Mouse (Mus musculus) midbrain, postnatal 0 days (tissue): Measurements from ENCODE around the gene Cpa5. TPM values are rescaled to one million over a fixed set of nuclear protein-coding genes. Genes with fewer than 3 reads are reported as not detected.

ENCODE experiments used
- ATAC-seq: fragments of 200-750 bp; cut with Nextera tagmentation; 2 replicates; pipeline ENCODE4 v1.8.0; 2017; ENCODE audit warnings: moderate number of reproducible peaks, mild to moderate bottlenecking, moderate TSS enrichment, moderate library complexity; ENCODE audit not compliant: low FRiP score
- DNase-seq: peaks from one replicate; pipeline ENCODE4 v3.0.0-alpha.2; 2015; ENCODE audit warnings: low spot score
- H3K27ac ChIP-seq: fragments of 300-500 bp; sonication (generic); 2 replicates; pipeline ENCODE4 v1.5.1; 2014; ENCODE audit warnings: low read depth, mild to moderate bottlenecking, low read length, mixed read lengths
- H3K27me3 ChIP-seq: fragments of 300-500 bp; sonication (generic); 2 replicates; pipeline ENCODE4 v1.6.1; 2014; ENCODE audit warnings: low read length, control low read depth, mixed read lengths; ENCODE audit not compliant: insufficient read depth
- H3K36me3 ChIP-seq: fragments of 300-500 bp; sonication (generic); 2 replicates; pipeline ENCODE4 v1.6.1; 2014; ENCODE audit warnings: low read length, control low read depth, mixed read lengths; ENCODE audit not compliant: insufficient read depth
- H3K4me1 ChIP-seq: fragments of 300-500 bp; sonication (generic); 2 replicates; pipeline ENCODE4 v1.6.1; 2014; ENCODE audit warnings: mild to moderate bottlenecking, control low read depth, antibody characterized with exemption, low read length, mixed read lengths; ENCODE audit not compliant: insufficient read depth
- H3K4me2 ChIP-seq: fragments of 300-500 bp; sonication (generic); 2 replicates; pipeline ENCODE4 v1.6.1; 2014; ENCODE audit warnings: low read depth, mild to moderate bottlenecking, low read length, mixed read lengths; ENCODE audit not compliant: poor library complexity, severe bottlenecking
- H3K4me3 ChIP-seq: fragments of 300-500 bp; sonication (generic); 2 replicates; pipeline ENCODE4 v1.5.1; 2014; ENCODE audit warnings: low read depth, mild to moderate bottlenecking, low read length, moderate library complexity
- H3K9ac ChIP-seq: fragments of 300-500 bp; sonication (generic); replicated peaks from 2 replicates; pipeline ENCODE4 v1.6.1; 2014; ENCODE audit warnings: mild to moderate bottlenecking, low read length, moderate library complexity, mixed read lengths; ENCODE audit not compliant: poor library complexity, severe bottlenecking
- H3K9me3 ChIP-seq: fragments of 300-500 bp; sonication (generic); 2 replicates; pipeline ENCODE4 v1.6.1; 2016; ENCODE audit warnings: low read length, control low read depth
- CTCF ChIP-seq: IDR thresholded peaks from 2 replicates; pipeline ENCODE4 v1.5.1; 2016; ENCODE audit warnings: antibody characterized with exemption, mild to moderate bottlenecking
- WGBS: fragments of 180-500 bp; shearing (Covaris S2); extraction: QIAGEN DNeasy Blood & Tissue Kit; methylation state at CpG from one replicate; pipeline ENCODE4 v1.1.7; 2014; 5-methylcytosine and 5-hydroxymethylcytosine counted together
- polyA plus RNA-seq: library from polyadenylated mRNA; unstranded; fragments of >200 nt; fragmentation: Nextera tagmentation; extraction: Ambion mirVana; gene quantifications from 2 replicates; pipeline ENCODE4 v1.2.1, GENCODE M21; 2015
- total RNA-seq: library from RNA; depleted of rRNA; stranded (reverse); fragments of >200 nt; gene quantifications from 2 replicates; pipeline ENCODE4 v1.2.3, GENCODE M21; 2014

Gene Cpa5
- total and polyA plus RNA-seq, 2 experiments from 2014 or later: not detected

DNA sequence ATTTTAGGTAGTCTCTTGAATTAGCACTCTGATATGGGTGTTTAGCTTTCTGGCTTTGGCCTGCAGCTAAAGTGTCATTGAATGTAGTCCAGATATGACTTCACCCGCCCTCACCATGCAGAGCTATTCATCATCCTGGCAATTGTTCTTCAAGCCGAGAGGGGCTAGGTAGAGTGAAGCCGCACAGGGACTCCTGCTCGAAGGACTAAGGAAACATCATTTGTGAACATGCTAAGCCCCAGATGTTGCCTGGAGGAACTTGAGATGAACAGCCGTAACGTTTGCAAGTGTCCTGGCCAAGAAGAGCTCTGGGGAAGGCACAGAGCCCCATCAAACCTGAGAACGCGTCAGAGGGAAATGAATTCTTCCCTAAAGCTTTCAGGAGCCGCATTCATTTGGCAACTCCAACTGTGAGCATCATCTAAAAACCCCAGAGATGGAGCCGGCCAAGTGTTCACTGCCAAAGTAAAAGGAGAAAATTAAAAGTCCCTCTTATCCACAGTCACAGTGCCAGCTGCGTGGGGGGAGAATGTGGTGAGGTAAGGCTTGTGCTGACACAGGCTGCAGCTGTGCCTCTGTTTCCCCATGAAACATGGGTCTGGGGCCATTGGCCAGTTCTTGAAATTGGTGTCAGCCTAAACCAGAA lies 39.0 kb downstream of the Cpa5 start:
- Histone ChIP-seq H3K4me2 (no peak overlapping the region), H3K9me3 (no peaks in the 10 kb centered on the region), H3K4me1 (peaks cover 14% of the 10 kb centered on the region), H3K27ac (no peak overlapping the region), H3K36me3 (no peaks in the 10 kb centered on the region), H3K9ac (no peak overlapping the region), H3K4me3 (no peak overlapping the region), H3K27me3 (no peaks in the 10 kb centered on the region)
- TF ChIP-seq CTCF: no peak
- WGBS: 54% methylated on average over 11 of the region's 11 CpGs
- no peak for ATAC-seq
- peak; percentile 45 for DNase-seq

DNA sequence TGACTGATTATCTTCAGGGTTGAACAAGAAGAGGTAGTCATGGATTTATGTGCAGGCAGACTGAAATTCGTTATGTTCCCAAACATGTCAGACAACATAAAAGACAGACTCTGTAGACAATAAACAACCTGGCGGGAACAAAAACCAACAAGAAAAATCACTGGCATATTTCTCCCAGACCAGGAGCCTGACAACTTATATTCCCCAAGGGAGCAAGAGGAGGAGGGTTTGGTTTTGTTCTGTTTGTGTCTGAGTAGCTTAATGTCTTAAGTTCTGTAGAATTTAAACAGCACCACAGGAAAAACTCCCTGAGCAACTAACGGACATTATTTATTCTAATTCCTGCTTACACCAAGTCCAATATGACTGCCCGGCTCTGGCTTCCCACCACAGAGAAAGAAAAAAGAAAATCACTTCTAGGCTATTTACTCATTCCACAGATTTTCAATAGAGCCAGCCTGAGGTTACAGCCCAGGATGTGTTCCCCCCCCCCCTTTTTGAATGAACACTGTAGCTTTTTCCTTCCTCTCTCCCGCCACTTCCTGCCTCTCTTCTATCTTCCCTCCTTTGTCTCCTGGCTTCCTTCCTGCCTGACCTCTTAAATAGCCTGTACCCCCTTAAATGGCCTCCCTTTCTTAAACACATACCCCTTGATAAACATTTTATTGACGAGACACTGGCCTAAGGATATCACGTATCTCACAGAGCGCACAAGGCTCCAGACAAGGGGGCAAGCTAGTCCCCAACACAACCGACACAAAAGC lies 41.8 kb downstream of the Cpa5 start:
- H3K4me1 ChIP-seq: peaks cover 20% of the 10 kb centered on the region
- no peak for ATAC-seq
- DNase-seq: no peak
- no peak overlapping the region for H3K9ac ChIP-seq
- H3K9me3 ChIP-seq: no peaks in the 10 kb centered on the region
- 58% methylated on average over 9 of the region's 9 CpGs for WGBS
- TF ChIP-seq CTCF: no peak
- no peaks in the 10 kb centered on the region for H3K27me3 ChIP-seq
- no peak overlapping the region for H3K4me2 ChIP-seq
- H3K36me3 ChIP-seq: no peaks in the 10 kb centered on the region
- H3K27ac ChIP-seq: peak overlapping the region; percentile 59
- no peak overlapping the region for H3K4me3 ChIP-seq

DNA sequence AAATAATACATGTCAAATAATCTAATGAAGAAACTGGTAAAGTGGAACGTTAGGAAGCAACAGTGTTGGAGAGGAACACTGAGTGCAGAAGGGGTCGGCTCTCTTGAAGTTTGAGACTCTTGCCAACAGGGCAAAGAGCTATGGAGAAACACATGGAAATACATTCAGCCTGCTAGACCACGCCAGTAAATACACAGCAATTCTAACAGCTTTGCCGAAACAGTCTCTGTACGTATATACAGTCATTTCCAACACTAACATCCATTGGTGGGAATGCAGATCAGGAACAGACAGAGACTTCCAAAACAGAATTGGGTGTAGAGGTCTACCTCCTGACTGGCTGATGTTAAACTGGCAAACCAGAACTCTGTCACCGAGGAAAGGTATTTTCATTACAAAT lies 42.7 kb downstream of the Cpa5 start:
- Histone ChIP-seq H3K27ac (peak overlapping the region; percentile 70), H3K4me3 (no peak overlapping the region), H3K27me3 (no peaks in the 10 kb centered on the region), H3K4me1 (peaks cover 20% of the 10 kb centered on the region), H3K9me3 (no peaks in the 10 kb centered on the region), H3K9ac (no peak overlapping the region), H3K36me3 (no peaks in the 10 kb centered on the region), H3K4me2 (no peak overlapping the region)
- DNase-seq: no peak
- TF ChIP-seq CTCF: no peak
- no peak for ATAC-seq
- WGBS: 79% methylated on average over 6 of the region's 6 CpGs

DNA sequence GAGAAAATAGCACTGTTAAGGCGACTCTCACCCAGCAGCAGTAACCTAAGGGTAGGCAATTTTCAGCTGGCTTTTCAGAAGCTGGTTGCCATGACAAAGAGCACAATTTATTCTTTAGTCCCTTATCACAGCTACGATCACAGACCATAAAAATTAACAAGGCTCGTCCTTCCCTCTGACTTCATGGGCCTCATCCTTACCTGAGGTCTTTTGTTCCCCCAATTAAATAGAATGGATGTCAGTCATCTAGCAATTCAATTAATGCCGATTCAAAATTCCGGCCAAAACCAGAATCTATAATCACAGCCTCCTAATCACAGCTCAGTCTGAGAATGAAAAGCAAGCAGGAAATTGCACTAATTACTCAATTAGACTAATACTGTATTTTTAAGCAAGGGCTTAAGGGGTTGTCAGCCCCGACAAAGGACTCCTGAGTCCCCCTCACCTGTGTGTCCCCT lies 43.6 kb downstream of the Cpa5 start:
- peak; percentile 44 for DNase-seq
- ATAC-seq: peak; percentile 36; the same call in 1 of the 2 replicates
- Histone ChIP-seq H3K27ac (peak overlapping the region; percentile 70), H3K4me3 (no peak overlapping the region), H3K27me3 (no peaks in the 10 kb centered on the region), H3K4me1 (peaks cover 20% of the 10 kb centered on the region), H3K4me2 (no peak overlapping the region), H3K9me3 (no peaks in the 10 kb centered on the region), H3K36me3 (no peaks in the 10 kb centered on the region), H3K9ac (peak overlapping the region; percentile 33; the same call in 1 of the 2 replicates)
- 15% methylated on average over 6 of the region's 6 CpGs for WGBS
- TF ChIP-seq CTCF: no peak

DNA sequence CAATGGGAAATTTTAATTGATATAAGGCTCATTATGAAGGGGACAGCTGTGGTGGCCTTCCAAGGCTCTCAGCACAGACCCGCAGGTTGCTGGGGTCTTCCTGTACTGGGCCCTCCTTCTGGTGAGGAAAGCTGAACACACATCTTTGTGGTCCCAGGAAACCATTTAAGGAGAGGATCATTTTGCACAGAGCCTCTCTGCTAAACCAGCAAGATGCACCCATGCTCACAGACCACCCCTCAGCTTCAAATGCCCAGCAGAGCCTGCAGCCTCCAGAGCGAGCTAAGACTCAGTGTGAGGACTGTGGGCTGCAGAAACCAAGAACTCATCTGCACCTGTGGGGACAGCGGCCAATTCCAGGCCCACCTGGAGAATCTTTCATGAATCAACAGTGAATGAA lies 44.1 kb downstream of the Cpa5 start:
- Histone ChIP-seq H3K36me3 (no peaks in the 10 kb centered on the region), H3K27me3 (no peaks in the 10 kb centered on the region), H3K4me2 (no peak overlapping the region), H3K4me1 (peaks cover 20% of the 10 kb centered on the region), H3K9me3 (no peaks in the 10 kb centered on the region), H3K27ac (peak overlapping the region; percentile 70), H3K9ac (peak overlapping the region; percentile 33; the same call in 1 of the 2 replicates), H3K4me3 (no peak overlapping the region)
- ATAC-seq: peak; percentile 10; the same call in 1 of the 2 replicates
- WGBS: 71% methylated on average over 3 of the region's 3 CpGs
- no peak for TF ChIP-seq CTCF
- DNase-seq: no peak

DNA sequence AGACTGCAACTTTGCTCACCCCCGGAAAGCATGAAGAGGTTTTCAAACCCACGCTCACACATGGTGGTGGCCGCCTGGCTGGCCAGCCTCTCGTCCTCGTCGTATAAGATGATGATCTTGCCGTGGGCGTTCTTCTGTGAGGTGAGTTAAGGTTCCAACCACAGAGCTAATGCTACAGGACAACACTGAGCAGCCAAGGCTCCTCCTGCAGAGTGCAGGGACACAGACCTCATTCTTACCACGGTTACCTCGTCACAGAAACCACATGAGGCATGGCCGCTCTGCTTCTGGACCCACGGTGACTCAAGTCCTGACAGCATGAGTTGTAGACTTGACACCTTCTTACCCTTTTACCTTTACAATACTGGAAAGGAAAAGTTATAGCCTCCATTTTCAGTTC lies 46.5 kb downstream of the Cpa5 start:
- H3K4me2 ChIP-seq: no peak overlapping the region
- no peak overlapping the region for H3K4me3 ChIP-seq
- DNase-seq (no peak), ATAC-seq (no peak)
- no peaks in the 10 kb centered on the region for H3K9me3 ChIP-seq
- H3K9ac ChIP-seq: no peak overlapping the region
- no peak for TF ChIP-seq CTCF
- no peaks in the 10 kb centered on the region for H3K27me3 ChIP-seq
- no peak overlapping the region for H3K27ac ChIP-seq
- peaks cover 20% of the 10 kb centered on the region for H3K4me1 ChIP-seq
- H3K36me3 ChIP-seq: no peaks in the 10 kb centered on the region
- WGBS: 96% methylated on average over 12 of the region's 12 CpGs
